Mouse (Mus musculus) heart, embryonic 14.5 days (tissue): ENCODE results near the gene Plac1. TPM values are rescaled to one million over a fixed set of nuclear protein-coding genes. Genes with fewer than 3 reads are reported as not detected.
A peak's percentile ranks its signal among the peaks of the same experiment; 100 is the strongest.

Source experiments
- ATAC-seq: fragments of 200-750 bp; cut with Nextera tagmentation; 2 replicates; pipeline ENCODE4 v1.8.0; 2017; ENCODE audit warnings: low read depth, moderate TSS enrichment; ENCODE audit not compliant: insufficient number of reproducible peaks, insufficient read depth, low FRiP score
- H3K27ac ChIP-seq, 2 experiments: fragments of 200-500 bp in 1 of 2; fragments of 300-500 bp in 1 of 2; sonication (generic) in 1 of 2; replicated peaks in 1 of 2; 2 replicates each; pipeline ENCODE4 v1.5.1; 2012 to 2014; ENCODE audit warnings: low read depth in 2 of 2, low read length in 2 of 2, control low read depth in 1 of 2, mild to moderate bottlenecking in 1 of 2, mixed read lengths in 1 of 2; ENCODE audit not compliant: control insufficient read depth in 1 of 2, insufficient read depth in 1 of 2
- H3K27me3 ChIP-seq: fragments of 300-500 bp; sonication (generic); 2 replicates; pipeline ENCODE4 v1.6.1; 2014; ENCODE audit warnings: mild to moderate bottlenecking, low read length, control low read depth; ENCODE audit not compliant: control insufficient read depth, insufficient read depth
- H3K36me3 ChIP-seq: fragments of 300-500 bp; sonication (generic); 2 replicates; pipeline ENCODE4 v1.6.1; 2014; ENCODE audit warnings: mild to moderate bottlenecking, control low read depth, low read length, mixed read lengths; ENCODE audit not compliant: control insufficient read depth, insufficient read depth
- H3K4me1 ChIP-seq, 2 experiments: fragments of 200-500 bp in 1 of 2; fragments of 300-500 bp in 1 of 2; sonication (generic) in 1 of 2; 2 replicates each; pipeline ENCODE4 v1.6.1; 2012 to 2014; ENCODE audit warnings: low read length in 2 of 2, control low read depth in 1 of 2, mixed read lengths in 1 of 2; ENCODE audit not compliant: control insufficient read depth in 2 of 2, insufficient read depth in 2 of 2
- H3K4me2 ChIP-seq: fragments of 300-500 bp; sonication (generic); 2 replicates; pipeline ENCODE4 v1.6.1; 2014; ENCODE audit warnings: mild to moderate bottlenecking, low read length
- H3K4me3 ChIP-seq, 2 experiments: fragments of 200-500 bp in 1 of 2; fragments of 300-500 bp in 1 of 2; sonication (generic) in 1 of 2; 2 replicates each; pipeline ENCODE4 v1.5.1; 2012 to 2014; ENCODE audit warnings: low read length in 2 of 2, mild to moderate bottlenecking in 2 of 2, control low read depth in 1 of 2, low read depth in 1 of 2, moderate library complexity in 1 of 2; ENCODE audit not compliant: control insufficient read depth in 1 of 2, insufficient read depth in 1 of 2
- H3K9ac ChIP-seq: fragments of 300-500 bp; sonication (generic); 2 replicates; pipeline ENCODE4 v1.6.1; 2014; ENCODE audit warnings: mild to moderate bottlenecking, low read length
- H3K9me3 ChIP-seq: fragments of 300-500 bp; sonication (generic); 2 replicates; pipeline ENCODE4 v1.6.1; 2016; ENCODE audit warnings: low read length, control low read depth; ENCODE audit not compliant: control insufficient read depth
- WGBS: fragments of 180-500 bp; shearing (Covaris S2); extraction: QIAGEN DNeasy Blood & Tissue Kit; methylation state at CpG from one replicate; pipeline ENCODE4 v1.1.7; 2014; 5-methylcytosine and 5-hydroxymethylcytosine counted together
- polyA plus RNA-seq: library from polyadenylated mRNA; unstranded; fragments of >200 nt; fragmentation: Nextera tagmentation; extraction: Ambion mirVana; gene quantifications from 2 replicates; pipeline ENCODE4 v1.2.1, GENCODE M21; 2014

The Plac1 gene
- polyA plus RNA-seq, 1 experiment from 2014 or later, result 8.4 TPM

GRCm38 (mm10) chrX:53266186-53266585, 26.3 kb upstream of the Plac1 start:
- Histone ChIP-seq H3K27ac (peak overlapping the region; percentile 41 to 75; a peak in 1 of 4 replicates), H3K9ac (peak overlapping the region; percentile 38; the same call in 1 of the 2 replicates), H3K4me2 (peak overlapping the region; percentile 79), H3K4me1 (peaks cover 0 to 7% of the 10 kb centered on the region in 2 experiments; a peak in 2 of 4 replicates), H3K27me3 (no peaks in the 10 kb centered on the region), H3K9me3 (no peaks in the 10 kb centered on the region), H3K4me3 (no peak overlapping the region), H3K36me3 (no peaks in the 10 kb centered on the region)
- WGBS, result 46% methylated on average over 9 of the region's 9 CpGs
- ATAC-seq, result no peak

DNA sequence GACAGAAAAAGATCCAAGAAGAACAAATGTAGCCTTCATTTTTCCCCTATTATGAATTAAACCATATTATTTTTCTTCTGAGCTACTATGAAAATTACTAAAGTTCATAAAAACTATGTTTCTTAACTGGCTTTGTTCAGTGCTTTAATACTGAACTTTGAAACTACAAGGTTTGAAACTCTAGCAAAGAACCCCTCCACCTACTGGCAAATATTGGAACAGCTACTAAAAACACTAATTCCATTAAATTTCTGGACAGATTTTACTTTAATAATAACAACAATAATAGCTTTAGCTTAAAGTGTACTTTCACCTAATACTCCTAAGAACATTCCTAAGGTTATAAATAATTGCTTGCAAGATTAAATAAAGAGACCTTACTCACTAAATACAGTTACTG, 15.3 kb upstream of the Plac1 start:
- Histone ChIP-seq H3K9me3 (no peaks in the 10 kb centered on the region), H3K4me2 (no peak overlapping the region), H3K27ac (no peak overlapping the region), H3K36me3 (peaks cover 39% of the 10 kb centered on the region), H3K4me3 (no peak overlapping the region), H3K4me1 (no peaks in the 10 kb centered on the region), H3K9ac (no peak overlapping the region), H3K27me3 (no peaks in the 10 kb centered on the region)
- no peak for ATAC-seq

GRCm38 (mm10) chrX:53237971-53238370, 1.9 kb downstream of the Plac1 start:
- Histone ChIP-seq H3K27me3 (no peaks in the 10 kb centered on the region), H3K9me3 (no peaks in the 10 kb centered on the region), H3K4me2 (no peak overlapping the region), H3K9ac (no peak overlapping the region), H3K36me3 (no peaks in the 10 kb centered on the region), H3K4me1 (no peaks in the 10 kb centered on the region), H3K4me3 (no peak overlapping the region), H3K27ac (no peak overlapping the region)
- no peak for ATAC-seq
- 11% methylated on average over 2 of the region's 2 CpGs for WGBS

- H3K9me3 ChIP-seq, result no peaks in the 10 kb centered on the region
- no peak overlapping the region for H3K4me2 ChIP-seq
- peaks cover 0 to 5% of the 10 kb centered on the region in 2 experiments; a peak in 2 of 4 replicates for H3K4me1 ChIP-seq
- no peak overlapping the region for H3K9ac ChIP-seq
- H3K4me3 ChIP-seq, result no peak overlapping the region
- no peak for ATAC-seq
- 30% methylated on average over 7 of the region's 7 CpGs for WGBS
- H3K27ac ChIP-seq, result 0 out of 4 replicates have a peak overlapping the region, but pooled peaks of 1 of the 2 experiments have one; percentile 37
- H3K36me3 ChIP-seq, result no peaks in the 10 kb centered on the region
- no peaks in the 10 kb centered on the region for H3K27me3 ChIP-seq
These were observed 3.5 kb downstream of the Plac1 start for GRCm38 (mm10) chrX:53236404-53236803.

DNA sequence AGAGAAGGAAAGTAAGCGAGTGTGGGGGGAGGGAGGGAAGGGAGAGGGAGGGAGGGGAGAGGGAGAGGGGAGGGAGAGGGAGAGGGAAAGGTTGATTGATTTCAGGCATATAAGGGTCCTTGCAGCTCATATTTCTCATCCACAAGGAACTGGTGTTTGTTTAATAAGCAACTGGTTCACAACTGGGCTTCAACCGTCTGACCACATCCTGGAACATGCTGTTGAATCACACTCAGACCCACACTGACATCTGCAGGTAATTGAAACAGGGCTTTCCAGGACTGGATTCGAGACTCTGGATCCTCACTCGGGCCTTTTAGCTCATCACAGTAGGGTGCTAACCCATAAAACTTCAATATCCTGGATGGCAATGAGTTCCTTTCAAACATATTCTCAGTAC, 6.2 kb downstream of the Plac1 start:
- WGBS, result 33% methylated on average over 4 of the region's 4 CpGs
- Histone ChIP-seq H3K27ac (peak overlapping the region in 1 of 2 experiments; percentile 21; a peak in 3 of 4 replicates), H3K4me1 (peaks cover 0 to 5% of the 10 kb centered on the region in 2 experiments; a peak in 2 of 4 replicates), H3K4me3 (no peak overlapping the region), H3K27me3 (no peaks in the 10 kb centered on the region), H3K9me3 (no peaks in the 10 kb centered on the region), H3K36me3 (no peaks in the 10 kb centered on the region), H3K4me2 (no peak overlapping the region), H3K9ac (no peak overlapping the region)
- ATAC-seq, result no peak

GRCm38 (mm10) chrX:53231965-53232364, 7.9 kb downstream of the Plac1 start:
- peak overlapping the region; percentile 91 to 95 for H3K27ac ChIP-seq
- no peaks in the 10 kb centered on the region for H3K9me3 ChIP-seq
- no peaks in the 10 kb centered on the region for H3K36me3 ChIP-seq
- H3K27me3 ChIP-seq, result no peaks in the 10 kb centered on the region
- 26% methylated on average over 13 of the region's 13 CpGs for WGBS
- peaks cover 0 to 5% of the 10 kb centered on the region in 2 experiments; a peak in 2 of 4 replicates for H3K4me1 ChIP-seq
- ATAC-seq, result no peak
- peak overlapping the region; percentile 65 for H3K9ac ChIP-seq
- H3K4me2 ChIP-seq, result peak overlapping the region; percentile 63
- peak overlapping the region; percentile 24 to 26 for H3K4me3 ChIP-seq

DNA sequence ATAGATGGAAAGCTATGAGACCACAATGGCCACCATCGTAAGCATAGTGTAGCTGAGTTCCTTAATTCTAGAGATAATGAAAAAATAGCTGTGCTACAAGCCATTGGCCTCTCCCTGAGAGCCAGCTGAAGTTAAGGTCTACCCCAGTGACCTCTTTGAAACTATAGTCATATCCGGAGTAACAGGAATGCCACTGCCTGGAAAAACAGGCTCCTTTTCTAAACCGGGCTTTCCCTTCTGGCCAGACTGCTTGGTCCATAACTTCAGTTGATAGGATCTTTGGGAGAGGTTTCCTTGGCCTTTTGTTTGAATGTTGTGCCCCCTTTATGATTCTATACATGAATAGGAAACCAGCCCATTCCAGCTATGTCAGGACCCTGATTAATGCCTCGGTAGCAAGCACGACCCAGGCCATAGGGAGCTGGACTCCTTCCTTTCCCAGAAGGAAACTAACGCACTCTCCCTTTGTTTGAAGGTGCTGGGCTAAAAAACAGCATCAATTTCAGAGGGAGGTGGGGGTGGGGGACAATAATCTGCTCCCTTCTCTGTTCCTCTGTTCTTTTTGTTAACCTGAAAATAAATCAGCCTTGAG, 15.5 kb downstream of the Plac1 start:
- peak overlapping the region; percentile 52 to 59 for H3K27ac ChIP-seq
- H3K36me3 ChIP-seq, result no peaks in the 10 kb centered on the region
- no peak overlapping the region for H3K9ac ChIP-seq
- H3K27me3 ChIP-seq, result no peaks in the 10 kb centered on the region
- no peak overlapping the region for H3K4me3 ChIP-seq
- H3K4me2 ChIP-seq, result no peak overlapping the region
- H3K4me1 ChIP-seq, result no peaks in the 10 kb centered on the region; a peak in 1 of 4 replicates
- ATAC-seq, result no peak
- 54% methylated on average over 6 of the region's 6 CpGs for WGBS
- no peaks in the 10 kb centered on the region for H3K9me3 ChIP-seq

DNA sequence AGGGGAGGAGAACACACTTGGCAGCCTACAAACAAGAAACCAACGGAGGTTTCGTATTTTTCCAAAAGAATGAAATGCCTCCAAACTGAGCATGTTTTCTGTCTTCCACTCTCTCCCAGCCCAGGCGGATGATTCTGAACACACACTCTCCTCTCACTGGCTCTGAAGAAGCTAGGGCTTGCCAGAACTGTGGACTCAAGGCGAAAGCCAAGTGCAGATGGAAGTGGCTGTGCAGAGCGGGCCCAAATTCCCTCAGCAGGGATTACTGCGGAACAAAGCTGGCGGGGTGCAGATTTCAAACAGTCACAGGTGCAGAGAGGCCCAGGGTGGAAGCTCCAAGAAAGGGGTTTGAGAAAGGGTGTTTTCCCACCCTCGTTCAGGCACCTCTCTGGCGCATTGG, 19.1 kb downstream of the Plac1 start:
- H3K36me3 ChIP-seq, result no peaks in the 10 kb centered on the region
- WGBS, result 71% methylated on average over 9 of the region's 9 CpGs
- H3K27me3 ChIP-seq, result no peaks in the 10 kb centered on the region
- H3K9ac ChIP-seq, result no peak overlapping the region
- no peak overlapping the region for H3K27ac ChIP-seq
- H3K4me1 ChIP-seq, result no peaks in the 10 kb centered on the region; a peak in 1 of 4 replicates
- no peak overlapping the region for H3K4me3 ChIP-seq
- H3K4me2 ChIP-seq, result no peak overlapping the region
- H3K9me3 ChIP-seq, result no peaks in the 10 kb centered on the region
- no peak for ATAC-seq
